Mouse (Mus musculus) stomach, embryonic 15.5 days (tissue): ENCODE results near the gene Wdr12. TPM values are rescaled to one million over a fixed set of nuclear protein-coding genes. Genes with fewer than 3 reads are reported as not detected.
A peak's percentile ranks its signal among the peaks of the same experiment; 100 is the strongest.
"Not testable (repeated sequence)": the region's sequence is repeated elsewhere in the genome, so short reads cannot be mapped to it uniquely, and the experiment has no call there.

Experiments used
- ATAC-seq: fragments of 200-750 bp; cut with Nextera tagmentation; 2 replicates; pipeline ENCODE4 v1.8.0; 2017; ENCODE audit warnings: low read depth, moderate number of reproducible peaks, moderate TSS enrichment; ENCODE audit not compliant: insufficient read depth, low FRiP score
- H3K27ac ChIP-seq: fragments of 300-500 bp; sonication (generic); 2 replicates; pipeline ENCODE4 v1.5.1; 2015; ENCODE audit warnings: mild to moderate bottlenecking, inconsistent platforms
- H3K27me3 ChIP-seq: fragments of 300-500 bp; sonication (generic); replicated peaks from 2 replicates; pipeline ENCODE4 v1.6.1; 2015; ENCODE audit warnings: inconsistent platforms
- H3K36me3 ChIP-seq: fragments of 300-500 bp; sonication (generic); 2 replicates; pipeline ENCODE4 v1.6.1; 2015; ENCODE audit warnings: inconsistent platforms
- H3K4me1 ChIP-seq: fragments of 300-500 bp; sonication (generic); 2 replicates; pipeline ENCODE4 v1.6.1; 2015; ENCODE audit warnings: inconsistent platforms
- H3K4me2 ChIP-seq: fragments of 300-500 bp; sonication (generic); 2 replicates; pipeline ENCODE4 v1.6.1; 2015; ENCODE audit warnings: mild to moderate bottlenecking, inconsistent platforms
- H3K4me3 ChIP-seq: fragments of 300-500 bp; sonication (generic); replicated peaks from 2 replicates; pipeline ENCODE4 v1.5.1; 2015; ENCODE audit warnings: inconsistent platforms
- H3K9ac ChIP-seq: fragments of 300-500 bp; sonication (generic); 2 replicates; pipeline ENCODE4 v1.6.1; 2015; ENCODE audit warnings: inconsistent platforms
- H3K9me3 ChIP-seq: fragments of 300-500 bp; sonication (generic); 2 replicates; pipeline ENCODE4 v1.6.1; 2016; ENCODE audit warnings: inconsistent platforms
- WGBS: fragments of 180-500 bp; shearing (Covaris S2); methylation state at CpG from one replicate; pipeline ENCODE4 v1.1.7; 2015; 5-methylcytosine and 5-hydroxymethylcytosine counted together
- polyA plus RNA-seq: library from polyadenylated mRNA; unstranded; fragments of >200 nt; fragmentation: Nextera tagmentation; extraction: Ambion mirVana; gene quantifications from 2 replicates; pipeline ENCODE4 v1.2.1, GENCODE M21; 2015

Wdr12 gene
- 45.2 and 47.6 TPM in 2 replicates for polyA plus RNA-seq

DNA sequence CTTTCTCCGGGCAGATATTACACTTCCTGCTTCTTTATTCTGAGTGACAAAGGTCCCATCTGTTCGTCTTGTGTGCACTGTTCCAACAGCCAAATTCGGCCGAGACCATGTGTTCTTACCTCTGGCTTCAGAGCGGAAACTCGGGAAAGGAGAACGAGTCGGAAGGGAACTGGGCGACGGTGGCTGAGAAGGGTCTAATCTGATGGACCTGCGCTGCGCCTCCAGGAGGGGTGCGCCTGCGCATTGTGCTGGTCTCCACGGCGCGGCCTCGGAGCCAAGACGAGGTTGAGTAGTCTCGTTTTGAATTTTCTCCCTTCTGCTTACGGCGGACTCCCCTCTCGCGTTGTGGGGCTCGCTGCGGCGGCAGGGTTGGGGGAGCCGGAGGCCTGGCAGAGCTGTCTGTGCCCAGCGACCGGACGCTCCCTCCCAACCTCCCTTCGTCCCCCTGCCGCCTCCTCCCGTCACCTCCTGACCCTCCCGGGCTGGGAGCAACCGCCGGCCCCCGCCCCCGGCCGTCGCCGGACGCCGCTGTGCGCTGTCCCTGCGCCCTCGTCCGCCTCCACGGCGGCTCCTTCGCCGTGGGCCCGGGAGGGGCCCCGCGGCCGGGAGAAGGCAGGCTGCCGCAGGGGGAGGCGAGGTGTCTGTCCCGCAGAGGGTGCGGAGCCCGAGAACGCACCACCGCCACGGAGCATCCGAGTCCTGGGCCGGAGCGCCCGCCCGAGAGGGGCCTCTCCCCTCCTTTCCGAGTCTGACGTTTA, at the start of gene Wdr12, which contains the start of gene Carf:
Wdr12 (minus strand) TSS at position 622 of the 758 bp plus-strand sequence.
Carf (plus strand) TSS at position 224 of the 758 bp plus-strand sequence.
- Histone ChIP-seq H3K9me3 (no peaks in the 10 kb centered on the region), H3K27ac (peak within 1 kb of the TSS; percentile 99), H3K4me3 (peak within 1 kb of the TSS; percentile 99), H3K4me2 (peak within 1 kb of the TSS; percentile 63), H3K4me1 (no peaks in the 10 kb centered on the region; the same call in 1 of the 2 replicates), H3K27me3 (no peaks in the 10 kb centered on the region), H3K9ac (peak within 1 kb of the TSS; percentile 97), H3K36me3 (no peaks in the 10 kb centered on the region)
- under 1% methylated on average over 70 of the region's 71 CpGs for WGBS
- peak; percentile 97 for ATAC-seq

- H3K27me3 ChIP-seq = no peaks in the 10 kb centered on the region
- no peaks in the 10 kb centered on the region for H3K4me1 ChIP-seq
- H3K36me3 ChIP-seq = no peaks in the 10 kb centered on the region
- no peak overlapping the region for H3K9ac ChIP-seq
- 61% methylated on average over 9 of the region's 9 CpGs for WGBS
- H3K4me2 ChIP-seq = no peak overlapping the region
- no peaks in the 10 kb centered on the region for H3K9me3 ChIP-seq
- no peak overlapping the region for H3K4me3 ChIP-seq
- H3K27ac ChIP-seq = no peak overlapping the region
- no peak for ATAC-seq
Observed at GRCm38 (mm10) chr1:60137346-60137745, 38.9 kb upstream of the Wdr12 start.

DNA sequence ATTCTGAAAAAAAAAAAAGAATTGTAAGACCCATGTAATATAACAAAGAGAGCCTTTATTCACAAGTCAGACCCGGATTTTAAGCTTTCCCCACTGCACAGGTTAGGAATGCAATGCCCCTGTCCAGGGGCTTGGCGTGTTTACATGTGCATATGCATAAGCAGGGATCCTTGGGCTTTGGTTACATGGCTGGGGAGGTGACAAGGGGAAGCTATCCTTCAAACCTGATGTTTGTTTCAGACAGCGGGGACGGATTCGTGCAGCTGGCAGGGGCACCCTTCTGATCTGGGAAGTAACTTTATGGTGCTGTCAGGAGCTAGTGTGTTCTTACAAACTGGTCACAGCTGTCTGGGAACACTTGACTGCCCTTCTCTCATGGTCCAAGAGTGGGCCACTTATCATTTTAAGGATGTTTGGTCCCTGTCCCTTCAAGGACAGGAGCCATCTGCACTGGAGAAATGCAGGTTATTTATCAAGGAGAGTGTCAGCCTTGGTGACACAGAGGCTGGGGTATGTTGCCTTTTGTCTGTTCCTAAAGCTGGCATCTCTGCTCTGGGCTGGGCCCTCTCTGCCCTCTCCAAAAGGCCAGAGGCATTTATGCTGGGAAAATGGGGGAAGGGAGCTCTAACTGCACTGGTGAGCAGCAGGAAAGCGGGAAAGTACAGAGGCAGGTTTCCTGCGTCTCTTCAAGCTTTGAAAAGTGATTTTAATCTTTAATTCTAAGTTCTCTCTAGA, 19.4 kb upstream of the Wdr12 start:
- Histone ChIP-seq H3K4me3 (no peak overlapping the region), H3K36me3 (peaks cover 7% of the 10 kb centered on the region; the same call in 1 of the 2 replicates), H3K27ac (no peak overlapping the region), H3K4me2 (no peak overlapping the region), H3K4me1 (no peaks in the 10 kb centered on the region), H3K9me3 (no peaks in the 10 kb centered on the region), H3K9ac (no peak overlapping the region), H3K27me3 (no peaks in the 10 kb centered on the region)
- ATAC-seq = no peak
- 61% methylated on average over 7 of the region's 7 CpGs for WGBS

DNA sequence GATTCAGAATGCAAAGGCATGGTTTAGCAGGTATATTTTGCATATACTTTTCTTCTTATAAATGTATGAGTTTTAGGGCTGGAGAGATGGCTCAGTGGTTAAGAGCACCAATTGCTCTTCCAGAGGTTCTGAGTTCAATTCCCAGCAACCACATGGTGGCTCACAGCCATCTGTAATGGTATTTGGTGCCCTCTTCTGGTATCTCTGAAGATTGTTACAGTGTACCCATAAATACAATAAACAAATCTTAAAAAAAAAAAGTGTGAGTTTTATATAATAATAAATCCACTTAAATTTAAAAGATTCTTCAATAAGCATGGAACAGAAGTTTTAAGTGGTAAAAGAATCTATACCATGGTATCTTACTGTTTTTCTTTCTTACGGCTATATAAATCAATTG, 6.1 kb upstream of the Wdr12 start:
- H3K4me2 ChIP-seq = no peak overlapping the region
- H3K36me3 ChIP-seq = no peaks in the 10 kb centered on the region
- H3K9ac ChIP-seq = no peak overlapping the region
- 92% methylated on average over 1 of the region's 1 CpGs for WGBS
- no peak overlapping the region for H3K27ac ChIP-seq
- H3K9me3 ChIP-seq = no peaks in the 10 kb centered on the region
- H3K4me1 ChIP-seq = no peaks in the 10 kb centered on the region
- ATAC-seq = no peak
- no peaks in the 10 kb centered on the region for H3K27me3 ChIP-seq
- H3K4me3 ChIP-seq = no peak overlapping the region

DNA sequence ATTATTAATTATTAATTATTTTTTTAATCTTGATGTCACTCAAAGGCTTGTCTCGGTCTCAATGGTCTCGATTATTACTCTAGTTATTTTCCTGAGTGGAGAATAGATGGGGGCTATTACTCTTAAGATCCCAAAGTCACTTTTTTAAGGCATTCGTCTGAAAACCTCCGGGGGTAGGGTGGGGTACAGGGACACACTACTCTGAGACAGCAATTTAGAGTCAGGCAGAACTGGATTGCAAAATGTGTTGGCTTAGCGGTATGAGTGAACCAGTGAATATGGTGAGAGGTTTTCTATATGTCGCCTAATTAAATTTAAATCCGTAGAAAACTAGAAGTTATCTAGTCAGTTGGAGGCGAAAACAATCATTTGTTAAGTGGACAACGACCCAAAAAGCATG, 394 bp upstream of the Wdr12 start:
- WGBS = 10% methylated on average over 9 of the region's 9 CpGs
- Histone ChIP-seq H3K27ac (peak overlapping the region; percentile 99; the same call in 1 of the 2 replicates), H3K4me3 (peak overlapping the region; percentile 99), H3K4me2 (peak overlapping the region; percentile 53), H3K36me3 (no peaks in the 10 kb centered on the region), H3K9me3 (no peaks in the 10 kb centered on the region), H3K4me1 (no peaks in the 10 kb centered on the region; the same call in 1 of the 2 replicates), H3K27me3 (no peaks in the 10 kb centered on the region), H3K9ac (peak overlapping the region; percentile 97; the same call in 1 of the 2 replicates)
- no peak for ATAC-seq

DNA sequence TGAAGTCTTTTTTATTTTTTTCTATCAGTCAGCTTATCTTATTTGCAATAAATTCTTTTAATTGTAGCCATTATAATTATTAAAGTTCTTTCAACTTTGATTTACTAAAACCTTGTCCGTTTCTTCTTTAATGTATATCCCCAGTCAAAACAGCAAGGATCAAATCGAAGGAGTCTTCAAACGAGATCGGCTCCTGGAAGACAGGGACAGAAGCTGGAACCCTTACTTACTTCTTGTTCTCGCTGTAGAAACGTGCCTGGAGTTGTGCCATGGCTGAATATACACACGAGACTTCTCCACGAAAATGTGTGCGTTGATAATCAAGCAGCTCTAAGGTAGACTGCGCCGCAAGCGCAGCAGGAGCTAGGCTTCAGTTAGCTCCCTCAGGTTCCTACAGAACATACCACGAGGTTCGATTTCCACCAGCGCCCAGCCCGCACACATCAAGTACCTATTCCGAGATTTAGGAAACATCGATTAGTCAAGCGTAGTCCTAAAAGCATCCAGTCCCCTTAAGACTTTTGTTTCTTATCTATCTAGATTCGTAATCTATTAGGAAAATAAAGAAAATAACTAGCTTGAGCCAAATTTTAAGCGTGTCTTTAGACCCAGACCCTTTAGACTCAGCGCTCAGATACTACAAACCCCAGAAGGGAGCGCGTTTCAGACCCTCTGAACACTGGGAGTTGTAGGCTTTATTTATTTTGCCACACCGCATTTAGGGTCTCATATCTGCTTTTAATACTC, 995 bp downstream of the Wdr12 start:
- H3K36me3 ChIP-seq = 0 out of 2 replicates have a peak, but pooled peaks cover 3% of the 10 kb centered on the region
- ATAC-seq = peak; percentile 87
- H3K9me3 ChIP-seq = no peaks in the 10 kb centered on the region

DNA sequence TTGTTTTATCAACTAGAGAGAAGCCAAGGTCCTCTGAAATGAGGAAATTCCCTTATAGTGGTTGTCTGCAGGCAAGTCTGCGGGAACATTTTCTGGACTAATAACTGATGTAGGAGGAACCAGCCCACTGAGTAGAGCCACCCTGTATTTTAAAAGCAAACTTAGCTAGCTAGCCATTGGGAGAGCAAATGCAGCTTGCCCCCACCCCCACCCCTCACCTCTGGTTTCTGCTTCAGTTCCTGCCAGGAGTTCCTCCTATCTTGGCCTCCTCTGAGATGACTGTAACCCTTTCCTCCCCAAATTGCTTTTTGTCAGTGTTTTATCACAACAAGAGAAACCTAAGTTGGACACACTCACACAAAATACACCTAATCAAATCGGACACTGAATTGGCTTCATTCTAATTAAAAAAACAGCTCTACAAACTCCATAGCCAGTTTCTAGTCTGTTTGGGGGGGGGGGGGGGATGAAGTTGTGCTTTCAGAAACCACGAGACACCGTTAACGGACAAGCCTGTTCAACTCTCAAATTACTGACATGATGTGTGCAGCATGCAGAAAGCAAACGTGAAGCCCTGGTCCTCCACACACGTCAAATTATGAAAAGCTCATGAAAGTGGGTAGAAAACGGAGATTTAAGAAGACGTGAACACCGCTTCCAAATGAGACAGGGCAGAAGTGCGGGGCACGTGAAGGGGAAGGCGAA, 1.7 kb downstream of the Wdr12 start:
- peak overlapping the region; percentile 99 for H3K4me3 ChIP-seq
- H3K4me2 ChIP-seq = peak overlapping the region; percentile 63
- H3K4me1 ChIP-seq = no peaks in the 10 kb centered on the region; the same call in 1 of the 2 replicates
- H3K36me3 ChIP-seq = 0 out of 2 replicates have a peak, but pooled peaks cover 6% of the 10 kb centered on the region
- H3K9ac ChIP-seq = peak overlapping the region; percentile 42; the same call in 1 of the 2 replicates
- H3K27me3 ChIP-seq = no peaks in the 10 kb centered on the region
- no peak for ATAC-seq
- 11% methylated on average over 13 of the region's 13 CpGs for WGBS
- no peaks in the 10 kb centered on the region for H3K9me3 ChIP-seq
- no peak overlapping the region for H3K27ac ChIP-seq

More for the DNA sequence above, 995 bp downstream of the Wdr12 start:
- no peaks in the 10 kb centered on the region for H3K27me3 ChIP-seq
- WGBS = under 1% methylated on average over 25 of the region's 25 CpGs
- H3K9ac ChIP-seq = peak overlapping the region; percentile 42
- peak overlapping the region; percentile 99 for H3K27ac ChIP-seq
- peak overlapping the region; percentile 63 for H3K4me2 ChIP-seq
- no peaks in the 10 kb centered on the region; the same call in 1 of the 2 replicates for H3K4me1 ChIP-seq
- peak overlapping the region; percentile 99 for H3K4me3 ChIP-seq

DNA sequence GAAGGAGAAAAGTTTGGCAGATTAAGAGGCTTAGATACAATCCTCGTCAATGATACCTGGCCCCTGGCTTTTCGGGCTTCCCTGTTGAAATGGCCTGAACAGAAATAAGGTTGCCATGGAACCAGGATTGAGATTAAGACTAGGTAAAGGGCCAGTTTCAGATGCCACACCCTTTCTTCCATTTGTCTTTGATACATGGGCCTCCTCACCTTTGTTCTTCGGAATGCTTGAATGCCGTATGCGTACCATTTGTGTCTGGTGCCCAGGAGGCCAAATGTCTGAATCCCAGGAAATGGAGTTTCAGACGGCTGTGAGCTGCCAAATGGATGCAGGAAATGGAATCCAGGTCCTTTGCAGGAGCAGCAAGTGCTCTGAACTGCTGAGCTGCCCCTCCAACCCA, 22.0 kb downstream of the Wdr12 start:
- 0 out of 2 replicates have a peak, but pooled peaks cover 16% of the 10 kb centered on the region for H3K36me3 ChIP-seq
- no peaks in the 10 kb centered on the region for H3K4me1 ChIP-seq
- no peaks in the 10 kb centered on the region for H3K27me3 ChIP-seq
- 81% methylated on average over 6 of the region's 6 CpGs for WGBS
- H3K9me3 ChIP-seq = no peaks in the 10 kb centered on the region
- H3K4me3 ChIP-seq = no peak overlapping the region
- H3K4me2 ChIP-seq = no peak overlapping the region
- no peak for ATAC-seq
- no peak overlapping the region for H3K27ac ChIP-seq
- no peak overlapping the region for H3K9ac ChIP-seq

- Histone ChIP-seq H3K9me3 (no peaks in the 10 kb centered on the region), H3K4me1 (no peaks in the 10 kb centered on the region), H3K36me3 (peaks cover 14% of the 10 kb centered on the region; the same call in 1 of the 2 replicates), H3K4me2 (no peak overlapping the region), H3K9ac (no peak overlapping the region), H3K27me3 (no peaks in the 10 kb centered on the region), H3K4me3 (no peak overlapping the region), H3K27ac (no peak overlapping the region)
- no peak for ATAC-seq
- 71% methylated on average over 3 of the region's 3 CpGs for WGBS
Observed at GRCm38 (mm10) chr1:60075590-60075989, 22.9 kb downstream of the Wdr12 start.

- no peak overlapping the region for H3K4me3 ChIP-seq
- H3K36me3 ChIP-seq = peaks cover 14% of the 10 kb centered on the region; the same call in 1 of the 2 replicates
- ATAC-seq = no peak
- WGBS = 67% methylated on average over 2 of the region's 2 CpGs
- no peaks in the 10 kb centered on the region for H3K4me1 ChIP-seq
- no peak overlapping the region for H3K27ac ChIP-seq
- H3K4me2 ChIP-seq = no peak overlapping the region
- H3K9me3 ChIP-seq = no peaks in the 10 kb centered on the region
- no peak overlapping the region for H3K9ac ChIP-seq
- no peaks in the 10 kb centered on the region for H3K27me3 ChIP-seq
Observed at GRCm38 (mm10) chr1:60074935-60075334, 23.5 kb downstream of the Wdr12 start.

DNA sequence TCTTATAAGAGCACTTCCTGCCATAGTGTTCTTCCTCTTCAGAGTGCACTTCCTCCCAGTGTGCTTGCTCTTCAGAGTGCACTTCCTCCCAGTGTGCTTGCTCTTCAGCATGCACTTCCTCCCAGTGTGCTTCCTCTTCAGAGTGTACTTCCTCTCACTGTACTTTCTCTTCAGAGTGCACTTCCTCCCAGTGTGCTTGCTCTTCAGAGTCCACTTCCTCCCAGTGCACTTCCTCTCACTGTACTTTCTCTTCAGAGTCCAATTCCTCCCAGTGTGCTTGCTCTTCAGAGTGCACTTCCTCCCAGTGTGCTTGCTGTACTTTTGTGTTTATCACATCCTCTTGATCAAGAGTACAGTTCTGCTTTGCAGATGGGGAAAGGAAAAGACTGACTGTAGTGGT, 27.7 kb downstream of the Wdr12 start:
- not testable (repeated sequence) for H3K27ac ChIP-seq, H3K9me3 ChIP-seq, H3K4me2 ChIP-seq, H3K27me3 ChIP-seq, H3K36me3 ChIP-seq, H3K4me1 ChIP-seq, H3K4me3 ChIP-seq, ATAC-seq, H3K9ac ChIP-seq
